Mouse (Mus musculus) lung, adult 2 months (tissue): ENCODE measurements around the gene Coro6.

Experiments used
- CTCF ChIP-seq: fragments of 200-500 bp; IDR thresholded peaks from 2 replicates; pipeline ENCODE4 v1.5.1; 2011; ENCODE audit warnings: mild to moderate bottlenecking, low read length, control low read depth; ENCODE audit not compliant: insufficient read depth
- POLR2A ChIP-seq: fragments of 200-500 bp; IDR thresholded peaks from 2 replicates; pipeline ENCODE4 v1.6.1; 2011; ENCODE audit warnings: low read depth, mild to moderate bottlenecking, control low read depth, low read length, borderline replicate concordance; ENCODE audit errors: extremely low read depth

GRCm38 (mm10) chr11:77465111-77465510, 2.9 kb downstream of the Coro6 start:
- TF ChIP-seq CTCF, result no peak
- no peak for TF ChIP-seq POLR2A
